Mouse (Mus musculus) left cerebral cortex, adult 11 months (tissue): ENCODE measurements around the gene Cd84.

Experiments
- DNase-seq: peaks from one replicate; pipeline ENCODE4 v3.0.0; 2022; ENCODE audit warnings: low spot score

Gene Cd84

GRCm38 (mm10) chr1:171917305-171918039 lies 78.0 kb downstream of the Cd84 start, which contains the start of gene Slamf6:
Gene Slamf6, plus strand, starts transcription at chr1:171917515.
- DNase-seq = no peak

DNA sequence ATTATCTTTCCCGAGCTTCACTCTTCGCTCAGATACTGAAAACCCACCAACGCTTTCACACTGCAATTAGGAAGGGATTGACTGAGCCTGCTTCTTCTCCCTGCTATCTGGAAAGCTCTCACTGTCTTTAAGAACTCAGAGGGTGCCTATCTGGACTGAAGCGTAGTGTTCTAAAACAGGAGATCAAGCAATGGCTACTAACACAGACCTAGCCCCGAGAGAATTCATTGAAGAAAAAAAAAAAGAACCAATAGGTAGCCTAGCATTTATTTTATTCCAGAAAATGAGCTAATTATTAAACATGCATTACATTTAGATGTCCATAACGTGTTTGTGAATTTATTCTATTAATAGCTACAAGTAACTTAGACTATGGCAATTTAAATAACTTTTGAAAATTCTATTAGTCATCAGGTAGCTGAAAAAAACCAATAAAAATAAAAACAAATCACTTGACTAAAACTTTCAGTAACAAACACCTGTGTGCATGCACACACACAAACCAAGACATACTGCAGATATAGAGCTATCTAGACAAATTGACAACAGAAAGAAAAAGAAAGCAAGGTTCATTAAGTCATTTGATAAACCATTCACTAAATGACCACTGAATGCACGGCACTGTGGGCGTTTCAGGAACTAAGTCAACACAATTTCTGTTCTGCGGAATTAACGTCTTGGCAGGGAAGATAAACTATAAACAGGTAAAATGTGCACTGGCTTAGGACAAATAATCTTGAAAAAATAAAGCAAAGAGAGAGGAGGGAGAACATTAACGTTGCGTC lies 78.8 kb downstream of the Cd84 start:
- DNase-seq = no peak

- no peak for DNase-seq
Measured at GRCm38 (mm10) chr1:171919193-171919592, 79.7 kb downstream of the Cd84 start.

DNA sequence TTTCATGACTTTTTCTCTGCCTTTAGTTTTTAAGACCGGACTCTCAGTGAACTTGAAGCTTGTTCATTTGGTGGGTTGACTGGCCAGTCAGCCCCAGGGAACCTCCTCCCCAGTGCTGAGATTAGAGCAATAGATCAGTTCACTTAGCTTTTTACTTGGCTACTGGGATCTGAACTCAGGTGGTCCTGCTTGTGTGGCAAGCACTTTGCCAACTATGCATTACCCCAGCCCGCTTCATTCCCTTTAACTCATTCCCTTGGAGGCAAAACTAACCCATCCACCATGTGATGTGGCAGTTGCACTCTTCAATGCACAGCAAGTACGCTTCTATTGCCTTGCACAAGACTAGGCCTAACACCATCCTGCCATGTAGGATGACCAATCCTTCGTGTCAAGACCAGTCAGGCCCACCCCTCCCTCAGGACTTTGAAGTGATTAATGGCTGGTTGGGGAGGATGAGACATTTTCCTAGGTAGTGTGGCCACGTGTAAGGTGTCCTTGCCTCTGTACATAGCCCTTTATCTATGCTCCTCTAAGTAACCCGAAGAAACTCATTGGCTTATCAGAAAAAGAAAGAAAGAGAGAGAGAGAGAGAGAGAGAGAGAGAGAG lies 80.5 kb downstream of the Cd84 start:
- DNase-seq = no peak

GRCm38 (mm10) chr1:171920989-171921621 lies 81.6 kb downstream of the Cd84 start:
- no peak for DNase-seq

DNA sequence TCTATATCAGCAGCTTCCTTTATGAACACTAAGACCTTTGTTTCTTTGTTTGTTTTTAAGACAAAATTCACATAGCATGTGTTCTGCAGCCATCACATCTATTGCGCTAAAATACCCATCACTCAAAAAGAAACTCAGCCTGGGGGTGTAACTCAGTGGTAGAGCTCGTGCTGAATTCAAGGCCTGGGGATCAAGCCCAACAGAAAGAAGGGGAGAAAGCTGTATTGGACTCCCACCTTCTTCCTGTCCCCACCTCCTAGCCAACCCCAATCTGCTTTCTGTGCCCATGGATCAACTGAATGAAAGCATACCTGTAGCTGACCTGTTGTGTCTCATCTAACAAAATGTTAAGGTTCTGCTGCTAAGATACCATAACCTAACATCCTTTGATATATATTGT lies 82.1 kb downstream of the Cd84 start:
- DNase-seq = no peak

- DNase-seq = no peak
Measured at GRCm38 (mm10) chr1:171922844-171923243, 83.3 kb downstream of the Cd84 start.

GRCm38 (mm10) chr1:171924900-171925299 lies 85.4 kb downstream of the Cd84 start:
- DNase-seq = no peak

DNA sequence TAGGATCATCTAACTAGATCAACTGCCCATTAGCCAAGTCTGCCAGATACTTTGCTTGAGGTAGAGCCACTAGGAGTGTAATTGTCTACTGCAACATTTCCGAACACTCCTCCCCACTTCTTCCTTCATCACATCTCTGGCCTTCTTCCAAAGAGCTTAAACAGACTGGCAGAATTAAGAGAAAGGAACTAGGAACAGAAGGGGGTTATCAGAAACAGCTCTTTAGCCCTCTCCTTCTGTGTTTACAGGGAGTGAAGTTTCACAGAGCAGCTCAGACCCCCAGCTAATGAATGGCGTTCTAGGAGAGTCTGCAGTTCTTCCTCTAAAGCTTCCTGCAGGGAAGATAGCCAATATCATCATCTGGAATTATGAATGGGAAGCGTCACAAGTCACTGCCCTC lies 94.4 kb downstream of the Cd84 start:
- no peak for DNase-seq

DNA sequence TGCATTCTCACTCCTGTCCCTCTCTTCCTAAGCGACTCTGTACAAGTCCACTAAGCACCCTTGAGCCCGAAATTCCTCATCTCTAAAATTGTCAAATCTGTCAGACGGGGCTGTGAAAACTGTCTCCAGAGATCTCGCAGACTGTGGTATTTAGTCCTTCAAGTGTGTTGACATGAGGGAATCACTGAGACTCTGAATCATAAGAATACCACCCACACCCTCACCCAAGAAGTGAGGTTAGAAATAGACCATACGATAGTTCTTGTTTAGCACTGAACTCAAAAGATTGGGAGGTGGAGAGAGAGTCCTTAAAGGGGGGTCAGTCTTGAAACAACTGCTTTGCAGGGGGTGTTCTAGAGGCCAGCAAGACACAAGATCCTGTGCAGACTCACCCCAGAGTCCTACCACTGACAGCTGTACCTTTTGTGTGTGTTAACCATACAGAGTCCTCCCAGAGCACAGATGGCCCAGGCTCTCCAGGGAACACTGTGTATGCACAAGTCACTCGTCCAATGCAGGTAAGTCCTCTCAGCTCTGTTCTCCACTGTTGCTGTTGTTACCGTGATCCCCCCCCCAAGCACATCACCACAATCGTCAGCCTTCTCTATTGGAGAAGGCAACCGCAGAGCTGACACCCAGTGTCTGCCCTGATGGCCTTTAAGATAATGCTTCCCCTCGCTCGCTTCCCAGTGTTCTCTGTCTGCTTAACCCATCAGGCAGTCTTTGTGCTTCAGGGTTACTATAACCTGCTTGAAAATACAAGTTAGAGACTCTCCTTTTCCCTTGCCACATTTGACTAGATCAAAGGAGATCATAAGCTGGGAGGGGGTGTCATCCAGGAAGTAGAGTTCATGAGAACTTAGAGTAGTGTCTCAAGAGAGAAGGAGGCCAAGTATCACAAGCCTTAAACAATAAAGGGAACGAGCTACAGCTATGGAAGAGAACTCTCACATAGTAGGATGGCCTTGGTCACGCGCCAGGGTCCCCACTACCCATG lies 99.8 kb downstream of the Cd84 start:
- DNase-seq = no peak
